Mouse (Mus musculus) cerebellum, adult (tissue): Measurements from ENCODE around the gene Gm5475.

Experiments
- ATAC-seq: cut with Nextera tagmentation; 2 replicates; pipeline ENCODE4 v1.9.2; 2017; ENCODE audit warnings: mild to moderate bottlenecking, moderate library complexity, mixed read lengths; ENCODE audit not compliant: insufficient number of reproducible peaks, low FRiP score, low TSS enrichment

Gene Gm5475

GRCm38 (mm10) chr15:100411731-100412130, 10.2 kb upstream of the Gm5475 start:
- ATAC-seq = no peak

DNA sequence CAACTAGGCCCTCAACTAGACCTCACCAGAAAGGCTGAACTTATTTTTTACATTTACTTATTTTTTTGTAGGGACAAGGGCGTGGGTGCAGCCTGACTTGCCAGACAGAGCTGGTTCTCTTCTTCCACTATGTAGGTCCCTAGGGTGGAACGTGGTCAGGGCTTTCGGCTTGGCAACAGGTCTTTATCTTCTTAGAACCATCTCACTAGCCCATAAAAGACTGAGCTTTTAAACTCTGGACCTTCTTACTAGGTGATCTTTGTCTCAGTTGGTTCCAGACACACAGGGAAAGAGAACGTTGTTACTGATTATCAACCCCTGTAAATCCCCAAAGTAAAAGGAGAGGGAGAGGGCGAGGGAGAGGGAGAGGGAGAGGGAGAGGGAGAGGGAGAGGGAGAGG, 8.6 kb upstream of the Gm5475 start:
- no peak for ATAC-seq

- ATAC-seq = no peak
Observed at GRCm38 (mm10) chr15:100414011-100414410, 7.9 kb upstream of the Gm5475 start.

DNA sequence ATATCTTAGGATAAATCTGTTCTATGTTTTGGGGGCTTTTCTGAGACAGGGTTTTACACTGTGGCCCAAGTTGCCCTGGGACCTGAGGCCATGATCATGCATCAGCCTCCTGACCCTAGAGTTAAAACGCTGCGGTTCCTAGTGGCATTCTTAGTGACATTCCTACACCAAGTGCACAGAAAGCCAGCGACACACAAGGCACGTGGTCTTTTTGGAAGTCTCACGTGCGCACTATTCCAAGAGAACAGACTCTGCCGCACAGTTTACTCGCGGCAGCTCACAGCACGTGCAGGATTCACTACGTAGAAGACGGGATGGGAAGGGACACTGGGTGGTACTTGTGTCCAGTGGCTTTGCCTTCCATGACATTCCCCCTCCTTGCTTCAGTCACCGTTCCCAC, 7.0 kb upstream of the Gm5475 start:
- no peak for ATAC-seq

- no peak for ATAC-seq
Observed at GRCm38 (mm10) chr15:100415684-100416083, 6.3 kb upstream of the Gm5475 start.

DNA sequence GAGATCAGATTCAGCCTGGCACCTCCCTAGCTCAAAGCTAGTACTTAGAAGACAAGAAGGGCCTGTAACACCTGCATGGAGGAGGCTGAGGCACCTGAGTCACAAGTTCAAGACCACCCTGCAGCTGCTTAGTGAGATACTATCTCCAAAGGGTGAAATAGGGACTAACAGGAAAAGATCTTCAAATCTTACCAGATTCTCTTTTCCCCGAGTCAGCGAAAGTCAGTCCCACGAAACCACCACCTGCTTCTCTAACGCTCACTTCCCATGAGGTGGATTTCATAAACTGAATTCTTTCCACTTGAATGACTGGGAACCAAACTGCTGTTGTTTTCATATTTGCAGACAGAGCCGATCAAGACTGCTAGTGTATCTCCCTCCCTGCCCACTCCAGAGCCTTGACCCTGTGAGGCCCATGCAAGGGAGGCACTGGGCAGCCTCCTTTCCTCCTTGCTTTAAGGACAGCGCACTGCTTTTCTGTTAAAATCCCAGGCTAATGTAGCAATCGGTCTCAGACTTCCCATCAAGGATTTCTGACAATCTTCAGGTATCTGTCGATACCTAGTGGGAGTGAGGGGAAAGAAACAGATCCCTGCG, 4.0 kb upstream of the Gm5475 start:
- ATAC-seq = no peak

- ATAC-seq = no peak
Observed at GRCm38 (mm10) chr15:100419311-100419710, 2.6 kb upstream of the Gm5475 start.

DNA sequence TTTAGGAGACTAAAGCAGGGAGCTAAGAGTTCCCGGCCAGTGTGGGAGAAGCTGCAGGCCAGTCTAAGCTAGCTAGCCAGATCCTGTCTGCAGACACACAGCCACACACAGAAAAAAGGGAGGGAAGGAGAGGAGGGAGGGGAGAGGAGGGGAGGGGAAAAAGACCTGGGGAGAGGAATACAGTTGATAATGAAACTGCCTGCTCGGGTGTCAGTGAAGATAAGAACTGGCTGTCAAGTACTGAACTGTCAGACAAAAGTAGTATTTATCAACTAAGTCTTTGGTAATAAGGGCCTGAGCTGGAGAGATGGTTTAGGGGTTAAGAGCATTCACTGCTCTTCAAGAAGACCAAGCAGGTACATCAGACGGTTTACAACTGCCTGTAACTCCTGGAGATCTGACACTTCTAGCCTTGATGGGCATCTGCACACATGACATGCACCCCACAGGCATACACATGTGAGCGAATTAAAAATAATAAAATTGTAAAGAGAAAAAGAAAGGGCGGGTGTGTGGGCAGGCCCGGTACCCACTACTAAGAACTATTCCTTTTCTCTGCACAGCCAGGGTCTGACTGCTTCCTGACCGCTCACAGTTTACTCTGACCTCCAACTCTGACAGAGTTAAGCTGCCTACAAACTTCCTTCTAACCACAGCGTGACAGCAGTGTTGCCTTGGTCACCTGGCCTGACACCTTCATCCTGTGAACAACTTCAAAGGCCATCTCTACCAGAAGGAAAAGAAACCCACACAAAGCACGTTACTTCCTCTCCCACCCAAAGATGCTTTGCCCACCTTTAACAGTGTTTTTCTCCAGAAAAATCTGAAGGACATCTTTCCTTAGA, 1.8 kb upstream of the Gm5475 start:
- no peak for ATAC-seq

DNA sequence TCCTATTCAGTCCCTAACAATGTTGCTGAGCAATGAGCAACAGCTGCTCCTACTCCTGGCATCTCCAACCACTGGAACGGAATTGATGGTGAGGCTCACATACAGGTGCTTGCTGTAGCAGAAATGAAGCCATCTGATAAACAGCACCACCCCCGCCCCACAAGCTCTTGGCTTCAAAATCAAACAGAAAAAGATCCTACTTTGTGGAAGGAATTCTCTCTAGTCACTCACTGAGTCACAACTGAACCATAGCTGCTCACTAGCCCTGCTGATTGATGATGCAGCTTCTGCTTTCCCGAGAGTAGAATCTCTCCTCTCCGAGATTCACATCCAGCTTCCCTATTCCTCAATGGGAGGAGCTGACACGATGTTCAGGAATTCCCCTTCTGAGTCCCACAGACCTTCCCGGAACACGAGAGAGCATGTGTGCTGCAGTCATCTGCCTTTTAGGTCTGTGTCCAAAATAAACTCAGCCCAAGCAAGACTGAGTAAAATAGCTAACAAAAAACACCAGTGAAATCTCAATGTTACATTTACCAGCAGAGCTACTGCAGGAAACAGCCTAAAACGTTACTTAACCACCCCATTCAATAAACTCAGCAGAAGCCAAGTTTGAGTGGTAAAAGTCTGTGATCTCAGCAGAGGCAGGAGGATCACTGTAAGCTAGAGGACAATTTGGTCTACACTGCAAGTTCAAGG, 739 bp upstream of the Gm5475 start:
- no peak for ATAC-seq

- peak; percentile 41 for ATAC-seq
Observed at GRCm38 (mm10) chr15:100422476-100422875, 529 bp downstream of the Gm5475 start.

DNA sequence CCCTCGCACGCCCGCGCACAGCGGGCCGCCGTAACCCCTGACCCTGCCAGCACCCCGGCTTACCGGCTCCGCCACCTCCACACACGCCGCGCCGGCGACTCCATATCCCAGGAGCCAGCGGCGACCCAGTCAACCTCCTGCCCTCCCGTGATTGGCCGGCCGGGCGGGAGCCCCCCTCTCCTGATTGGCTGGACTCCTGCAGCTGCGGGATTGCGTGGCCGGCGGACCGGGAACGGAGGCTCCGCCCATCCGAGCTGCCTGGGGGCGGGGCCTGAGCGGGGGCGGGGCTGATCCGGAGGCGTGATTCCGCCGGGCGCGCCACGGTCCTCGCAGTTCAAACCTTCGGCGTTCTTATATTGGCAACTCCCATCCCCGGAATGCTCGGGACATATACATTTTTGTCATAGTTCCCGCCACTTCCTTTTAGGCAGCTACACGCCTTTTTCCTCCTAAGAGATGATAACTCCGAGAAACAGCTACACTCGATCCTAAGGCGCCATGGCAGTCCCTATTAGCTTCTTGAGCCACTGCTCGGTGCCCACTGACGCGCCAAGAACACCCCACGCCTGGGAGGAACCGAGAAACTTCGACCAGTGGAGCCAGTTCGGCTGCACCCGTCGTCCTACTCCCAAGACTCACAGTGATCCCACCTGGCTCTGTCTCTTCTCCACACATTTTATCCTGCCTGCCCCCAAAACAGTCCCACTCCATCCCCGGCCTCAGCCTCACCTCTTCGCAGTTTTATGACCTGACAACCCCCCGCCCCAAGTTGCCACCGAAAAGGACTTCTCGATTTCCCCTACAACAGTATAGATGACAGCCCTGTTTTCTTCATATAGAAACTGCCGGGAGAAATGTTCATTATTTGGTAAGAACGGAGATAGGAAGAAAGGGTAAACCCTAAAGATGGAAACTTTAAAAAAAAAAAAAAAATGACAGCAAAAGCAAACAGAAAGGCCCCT, 1.2 kb downstream of the Gm5475 start:
- peak; percentile 95 for ATAC-seq

- ATAC-seq = no peak
Observed at GRCm38 (mm10) chr15:100423916-100424315, 2.0 kb downstream of the Gm5475 start.

DNA sequence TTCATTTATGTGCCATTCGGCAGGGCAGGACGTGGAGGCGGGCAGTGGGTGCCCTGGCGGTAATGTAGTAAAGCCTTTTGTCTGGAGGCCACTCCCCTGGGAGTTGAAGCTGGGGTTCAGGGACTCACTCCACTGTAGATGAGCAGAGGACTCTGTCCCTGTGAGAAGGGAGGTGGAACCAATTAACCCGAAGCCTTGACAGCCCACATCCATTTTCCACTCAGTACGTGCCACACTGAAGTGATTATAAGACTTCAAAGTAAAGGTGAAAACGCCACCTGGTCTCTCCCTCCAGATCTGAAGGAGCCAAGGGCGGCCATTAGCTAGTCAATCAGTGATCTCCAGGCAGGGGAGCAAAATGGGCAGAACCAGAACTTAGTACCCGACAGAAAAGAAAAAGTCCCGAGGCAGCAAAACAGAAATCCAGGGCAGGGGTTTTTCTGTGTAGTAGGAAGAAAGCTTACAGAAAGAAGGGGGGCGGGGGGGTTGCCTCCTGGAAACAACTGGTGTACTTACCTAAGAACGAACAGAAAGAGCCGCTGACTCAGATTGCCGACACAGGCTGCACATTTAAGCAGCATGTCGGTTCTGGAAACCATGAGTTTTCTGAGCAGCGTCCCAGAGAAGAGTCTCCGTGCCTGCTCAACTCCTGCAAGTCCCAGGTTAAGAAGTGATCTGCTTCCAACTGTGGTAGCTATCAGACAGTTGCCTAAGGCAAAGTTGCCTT, 2.6 kb downstream of the Gm5475 start, which contains the start of gene Slc11a2:
TSS of gene Slc11a2 (minus strand) at position 677 of the 727 bp plus-strand sequence.
- ATAC-seq = no peak

DNA sequence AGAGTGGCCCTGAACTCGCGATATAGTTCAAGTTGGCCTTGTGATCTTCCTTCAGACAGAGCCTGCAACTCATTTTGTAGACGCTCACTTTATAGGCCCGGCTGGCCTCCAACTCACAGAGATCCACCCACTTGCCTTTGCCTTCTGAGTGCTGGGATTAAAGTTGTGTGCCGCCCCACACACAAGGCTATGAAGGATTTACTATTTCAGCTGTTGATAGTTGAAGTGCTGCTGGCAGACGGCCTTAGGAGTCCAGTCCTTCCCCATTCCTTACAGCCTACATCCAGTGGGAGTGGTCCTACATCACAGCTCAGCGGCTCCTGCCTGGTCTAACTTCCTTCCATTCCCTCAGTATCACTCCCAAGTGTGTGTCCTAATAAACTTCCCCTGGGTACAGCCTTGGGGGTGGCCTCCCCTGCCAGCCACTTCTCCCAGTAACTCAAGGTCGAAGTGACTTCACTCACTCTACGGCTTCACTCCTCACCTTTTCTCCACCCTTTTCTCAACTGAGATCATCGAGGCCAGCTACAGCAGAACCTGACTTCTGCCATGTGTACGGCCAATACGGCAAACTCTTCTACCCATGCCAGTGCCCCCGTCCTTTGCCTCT, 6.5 kb downstream of the Gm5475 start:
- ATAC-seq = no peak

- peak; percentile 31; the same call in 1 of the 2 replicates for ATAC-seq
Observed at GRCm38 (mm10) chr15:100429959-100430565, 8.1 kb downstream of the Gm5475 start.

DNA sequence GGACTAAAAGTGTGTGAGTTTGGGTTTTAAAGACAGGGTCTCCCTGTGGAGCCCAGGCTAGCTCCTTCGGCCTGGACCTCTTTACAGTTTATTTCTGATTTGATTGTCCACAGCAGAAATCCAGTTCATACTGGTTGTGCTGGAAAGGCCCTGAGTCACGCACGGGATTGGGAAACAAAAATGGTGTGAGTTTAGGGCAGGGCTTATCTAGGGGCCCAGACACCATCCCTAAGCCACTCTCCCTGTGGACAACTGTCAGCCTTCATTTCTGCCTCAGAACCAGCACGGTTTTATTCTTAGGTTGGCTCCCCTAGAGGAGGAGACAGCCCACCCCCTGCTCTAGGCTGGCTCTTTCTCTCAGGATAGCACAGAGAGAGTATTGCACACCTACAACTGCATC, 11.3 kb downstream of the Gm5475 start:
- ATAC-seq = no peak

GRCm38 (mm10) chr15:100436112-100436511, 14.2 kb downstream of the Gm5475 start:
- no peak for ATAC-seq

DNA sequence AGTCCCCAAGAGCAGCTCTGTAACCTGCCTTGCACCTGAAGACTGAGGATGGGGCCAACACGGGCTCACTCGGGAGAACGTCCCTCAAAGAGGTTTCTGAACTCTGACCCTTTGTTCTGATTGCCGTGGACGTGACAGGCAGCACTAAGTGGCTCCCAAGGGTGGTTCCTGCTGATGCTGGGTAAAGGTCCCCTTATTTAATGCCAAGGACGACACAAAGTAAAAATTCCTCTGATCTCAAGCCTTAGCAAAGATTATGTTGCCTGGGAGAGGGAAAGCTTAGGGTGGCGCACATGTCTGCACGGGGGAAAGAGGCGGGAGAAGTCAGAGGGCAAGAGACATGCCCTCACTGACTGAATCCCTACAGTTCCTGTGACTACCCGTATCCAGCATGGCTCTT, 14.6 kb downstream of the Gm5475 start:
- no peak for ATAC-seq
